Mouse (Mus musculus) erythroblast, embryonic 14.5 days (primary cell): ENCODE results near the gene Tuba3b. TPM values are rescaled to one million over a fixed set of nuclear protein-coding genes. Genes with fewer than 3 reads are reported as not detected.

Experiments
- H3K27me3 ChIP-seq: 2 replicates; pipeline ENCODE4 v1.6.1; 2012; ENCODE audit warnings: inconsistent platforms; ENCODE audit not compliant: control insufficient read depth
- H3K36me3 ChIP-seq: 2 replicates; pipeline ENCODE4 v1.6.1; 2012; ENCODE audit warnings: mild to moderate bottlenecking, inconsistent platforms; ENCODE audit not compliant: control insufficient read depth
- H3K4me1 ChIP-seq: 2 replicates; pipeline ENCODE4 v1.6.1; 2012; ENCODE audit warnings: inconsistent platforms; ENCODE audit not compliant: control insufficient read depth
- H3K4me3 ChIP-seq: replicated peaks from 2 replicates; pipeline ENCODE3; 2012; ENCODE audit warnings: moderate library complexity, mild to moderate bottlenecking, inconsistent platforms
- H3K9me3 ChIP-seq: 2 replicates; pipeline ENCODE4 v1.6.1; 2012; ENCODE audit warnings: low read length, inconsistent platforms, mixed read lengths; ENCODE audit not compliant: control insufficient read depth
- GATA1 ChIP-seq: IDR thresholded peaks from 2 replicates; pipeline ENCODE4 v1.6.1; 2012; ENCODE audit warnings: low read length, inconsistent platforms, mixed read lengths
- TAL1 ChIP-seq: IDR thresholded peaks from 3 replicates; pipeline ENCODE4 v1.6.1; 2012; ENCODE audit warnings: low read length, inconsistent platforms, mixed read lengths
- polyA plus RNA-seq: library from polyadenylated mRNA; stranded (reverse); fragments of >175 nt; gene quantifications from 2 replicates; pipeline ENCODE4 v1.2.3, GENCODE M21; 2012

Gene Tuba3b
- polyA plus RNA-seq, 1 experiment, result not detected

- Histone ChIP-seq H3K9me3 (peaks cover 5% of the 10 kb centered on the region), H3K4me1 (no peaks in the 10 kb centered on the region), H3K27me3 (no peaks in the 10 kb centered on the region), H3K36me3 (no peaks in the 10 kb centered on the region), H3K4me3 (no peak overlapping the region)
- TF ChIP-seq GATA1 (no peak), TAL1 (no peak)
These were observed 54.1 kb downstream of the Tuba3b start for GRCm38 (mm10) chr6:145669596-145670071.

Other genes starting within 250 kb of the Tuba3b start
- gene Lmntd1, start 1.4 kb upstream of the Tuba3b start, polyA plus RNA-seq, result not detected in 2 replicates
- 0.06 TPM in 1 of 2 replicates, not detected in the other for gene Rassf8, start 131.0 kb downstream of the Tuba3b start, polyA plus RNA-seq
- gene Bhlhe41, start 249.8 kb downstream of the Tuba3b start, polyA plus RNA-seq, result 0.01 TPM in 2 replicates